Mouse (Mus musculus): Measurements from ENCODE around the gene Lbhd2. TPM values are rescaled to one million over a fixed set of nuclear protein-coding genes. Genes with fewer than 3 reads are reported as not detected.

The Lbhd2 gene
- polyA plus RNA-seq, 1 experiment from 2014 or later = 1.4 TPM

DNA sequence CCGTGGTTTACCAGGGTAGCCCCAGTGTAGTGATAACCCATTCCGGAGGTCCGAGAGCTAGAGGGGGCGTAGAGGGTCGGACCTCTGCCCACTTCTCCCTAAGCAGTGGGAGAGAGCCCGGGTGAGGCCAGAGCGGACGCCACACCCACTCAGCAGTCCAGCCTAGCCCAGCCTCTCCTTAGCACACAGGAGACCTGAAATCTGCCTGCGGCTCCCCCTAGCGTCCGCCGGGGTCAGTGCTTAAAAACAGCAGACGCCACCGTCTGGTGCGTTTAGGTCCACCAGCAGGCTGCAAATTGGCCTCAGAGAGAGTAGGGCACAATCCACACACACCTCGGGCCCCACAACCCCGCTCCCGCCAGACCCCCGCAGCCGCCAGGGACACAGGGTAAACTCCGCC lies 6.7 kb downstream of the Lbhd2 start:
- H3K4me2 ChIP-seq (ENCODE audit: low read depth, low read length) = peak overlapping the region; percentile 80
- H3K4me1 ChIP-seq (ENCODE audit: control insufficient read depth, insufficient read depth, low read length) = peaks cover 33% of the 10 kb centered on the region
- H3K27ac ChIP-seq (ENCODE audit: low read length) = peak overlapping the region; percentile 90
- peak overlapping the region; percentile 51 for H3K4me3 ChIP-seq (ENCODE audit: low read length)
- ATAC-seq (replicated peaks; ENCODE audit: extremely low read depth, insufficient read depth, low FRiP score) = peak; percentile 81
- no peaks in the 10 kb centered on the region for H3K9me3 ChIP-seq (replicated peaks; ENCODE audit: control insufficient read depth, low read length)
- WGBS = 2% methylated on average over 21 of the region's 21 CpGs
- H3K36me3 ChIP-seq (ENCODE audit: control insufficient read depth, insufficient read depth) = no peaks in the 10 kb centered on the region
- H3K9ac ChIP-seq (ENCODE audit: low read length) = peak overlapping the region; percentile 76
- peaks cover 3% of the 10 kb centered on the region; the same call in 1 of the 2 replicates for H3K27me3 ChIP-seq (ENCODE audit: control insufficient read depth, insufficient read depth, low read length)

DNA sequence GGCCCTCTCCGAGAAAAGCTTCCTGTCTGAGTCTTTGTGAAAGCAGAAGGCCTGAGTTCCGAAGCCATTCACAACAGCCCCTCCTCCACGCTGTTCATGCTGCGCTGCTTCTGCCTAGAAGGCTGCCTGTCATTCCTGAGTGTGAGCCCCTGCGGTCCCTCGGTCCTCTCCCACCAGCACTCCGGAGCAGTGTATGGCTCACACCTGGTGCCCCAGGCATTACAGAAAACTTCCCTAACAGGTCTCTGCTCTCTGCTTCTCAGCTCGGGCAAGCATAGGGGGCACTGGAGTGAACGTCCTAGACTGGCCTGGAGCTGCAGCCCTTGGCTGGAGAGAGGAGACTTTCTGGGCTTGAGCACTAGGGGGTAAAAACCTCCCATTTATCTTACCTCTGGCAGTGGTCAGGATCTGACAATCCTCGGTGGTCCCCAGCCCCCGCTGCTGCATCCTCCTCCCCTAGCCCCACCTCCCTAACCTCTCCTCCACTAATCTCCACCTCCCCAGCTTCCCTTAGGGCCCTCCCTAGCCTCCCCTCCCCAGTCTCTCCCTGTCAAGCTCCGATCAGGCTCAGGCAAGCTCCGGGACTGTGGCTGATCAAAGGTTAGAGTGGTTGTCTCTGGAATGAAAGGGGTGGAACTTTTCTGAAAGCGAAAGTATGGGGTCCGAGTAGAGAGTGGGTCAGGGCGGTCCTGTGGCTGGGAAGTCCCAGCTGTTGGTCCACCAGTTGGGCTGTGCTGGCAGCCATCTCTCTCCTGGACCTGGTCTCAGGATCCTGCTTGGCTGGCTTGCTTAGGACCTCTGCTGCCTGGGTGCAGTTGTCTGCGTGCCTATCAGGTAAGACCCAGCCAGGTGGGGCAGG lies 10.5 kb downstream of the Lbhd2 start, which contains the start of gene Exoc3l4:
TSS of gene Exoc3l4 (plus strand) at position 97 of the 859 bp plus-strand sequence.
- H3K36me3 ChIP-seq (ENCODE audit: control insufficient read depth, insufficient read depth) = no peaks in the 10 kb centered on the region
- peak within 1 kb of the TSS; percentile 82 for H3K4me2 ChIP-seq (ENCODE audit: low read depth, low read length)
- ATAC-seq (replicated peaks; ENCODE audit: extremely low read depth, insufficient read depth, low FRiP score) = peak; percentile 17; the same call in 1 of the 2 replicates
- 8% methylated on average over 17 of the region's 17 CpGs for WGBS
- H3K27ac ChIP-seq (ENCODE audit: low read length) = 0 out of 2 replicates have a peak within 1 kb of the TSS, but pooled peaks have one; percentile 35
- H3K27me3 ChIP-seq (ENCODE audit: control insufficient read depth, insufficient read depth, low read length) = peaks cover 3% of the 10 kb centered on the region
- H3K9ac ChIP-seq (ENCODE audit: low read length) = peak within 1 kb of the TSS; percentile 64
- H3K4me1 ChIP-seq (ENCODE audit: control insufficient read depth, insufficient read depth, low read length) = peaks cover 39% of the 10 kb centered on the region
- peak within 1 kb of the TSS; percentile 50 for H3K4me3 ChIP-seq (ENCODE audit: low read length)
- H3K9me3 ChIP-seq (replicated peaks; ENCODE audit: control insufficient read depth, low read length) = no peaks in the 10 kb centered on the region

DNA sequence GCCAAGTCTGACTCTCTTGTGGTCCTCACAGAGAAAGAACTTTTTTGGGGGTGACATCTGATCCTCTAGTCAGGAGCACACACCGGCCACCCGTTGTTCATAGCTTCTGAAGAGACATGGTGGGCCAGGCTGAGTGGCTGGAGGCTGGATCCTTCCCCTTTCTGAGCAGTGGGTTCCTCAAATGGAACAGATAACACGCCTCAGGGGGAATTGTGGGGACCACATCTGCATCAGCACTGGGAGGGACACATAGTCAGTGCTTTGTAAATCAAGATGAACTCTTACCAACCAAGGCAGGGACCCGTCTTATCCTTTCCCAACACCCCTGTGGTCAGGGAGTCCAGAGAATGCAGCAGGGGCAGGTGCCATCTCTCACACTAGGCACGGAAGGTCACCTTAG lies 13.3 kb downstream of the Lbhd2 start:
- Histone ChIP-seq H3K4me1 (ENCODE audit: control insufficient read depth, insufficient read depth, low read length) (peaks cover 29% of the 10 kb centered on the region), H3K9me3 (replicated peaks; ENCODE audit: control insufficient read depth, low read length) (no peaks in the 10 kb centered on the region), H3K4me2 (ENCODE audit: low read depth, low read length) (no peak overlapping the region), H3K9ac (ENCODE audit: low read length) (no peak overlapping the region), H3K27me3 (ENCODE audit: control insufficient read depth, insufficient read depth, low read length) (peaks cover 31% of the 10 kb centered on the region), H3K4me3 (ENCODE audit: low read length) (no peak overlapping the region), H3K27ac (ENCODE audit: low read length) (no peak overlapping the region), H3K36me3 (ENCODE audit: control insufficient read depth, insufficient read depth) (no peaks in the 10 kb centered on the region)
- WGBS = 77% methylated on average over 5 of the region's 5 CpGs
- ATAC-seq (replicated peaks; ENCODE audit: extremely low read depth, insufficient read depth, low FRiP score) = no peak

DNA sequence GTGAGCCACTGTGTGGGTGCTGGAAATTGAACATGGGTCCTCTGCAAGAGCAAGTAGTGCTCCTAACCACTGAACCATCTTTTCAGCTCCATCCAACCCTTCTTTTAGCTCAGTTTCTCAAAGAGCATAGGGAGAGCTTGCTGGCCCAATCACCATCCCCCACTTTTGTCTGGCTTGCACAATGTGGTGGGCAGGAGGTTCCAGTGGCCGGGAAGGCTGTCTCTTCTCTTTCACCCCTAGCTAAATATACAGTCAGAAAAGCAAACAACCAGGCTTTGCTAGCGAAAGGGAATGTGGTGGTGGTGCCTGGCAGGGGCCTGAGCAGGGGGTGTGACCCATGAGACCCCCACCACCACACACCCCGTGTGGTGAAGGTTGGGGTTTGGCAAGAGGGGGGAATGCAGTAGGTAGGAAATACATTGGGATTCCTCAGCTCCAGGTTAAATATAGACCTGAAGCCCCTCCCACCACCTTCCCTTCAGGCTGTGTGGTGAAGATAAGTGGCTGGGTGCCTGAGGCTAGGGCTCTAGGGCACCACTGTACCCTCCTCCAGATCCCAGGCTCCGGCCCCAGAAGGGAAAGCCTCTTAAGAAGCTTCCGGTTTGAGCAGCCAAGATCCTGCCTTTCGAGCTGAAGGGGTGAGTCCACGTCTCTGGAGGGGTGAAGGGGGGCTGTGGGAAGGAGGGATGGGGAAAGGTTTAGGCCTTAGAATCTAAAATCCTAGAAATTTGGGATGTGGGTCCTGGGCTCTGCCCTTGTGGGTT lies 14.5 kb downstream of the Lbhd2 start:
- H3K4me1 ChIP-seq (ENCODE audit: control insufficient read depth, insufficient read depth, low read length) = peaks cover 36% of the 10 kb centered on the region
- no peaks in the 10 kb centered on the region for H3K36me3 ChIP-seq (ENCODE audit: control insufficient read depth, insufficient read depth)
- 0 out of 2 replicates have a peak overlapping the region, but pooled peaks have one; percentile 7 for H3K4me3 ChIP-seq (ENCODE audit: low read length)
- 21% methylated on average over 7 of the region's 7 CpGs for WGBS
- H3K4me2 ChIP-seq (ENCODE audit: low read depth, low read length) = peak overlapping the region; percentile 28; the same call in 1 of the 2 replicates
- peak; percentile 41; the same call in 1 of the 2 replicates for ATAC-seq (replicated peaks; ENCODE audit: extremely low read depth, insufficient read depth, low FRiP score)
- 0 out of 2 replicates have a peak overlapping the region, but pooled peaks have one; percentile 34 for H3K27ac ChIP-seq (ENCODE audit: low read length)
- peak overlapping the region; percentile 24; the same call in 1 of the 2 replicates for H3K9ac ChIP-seq (ENCODE audit: low read length)
- H3K9me3 ChIP-seq (replicated peaks; ENCODE audit: control insufficient read depth, low read length) = no peaks in the 10 kb centered on the region
- H3K27me3 ChIP-seq (ENCODE audit: control insufficient read depth, insufficient read depth, low read length) = peaks cover 41% of the 10 kb centered on the region

DNA sequence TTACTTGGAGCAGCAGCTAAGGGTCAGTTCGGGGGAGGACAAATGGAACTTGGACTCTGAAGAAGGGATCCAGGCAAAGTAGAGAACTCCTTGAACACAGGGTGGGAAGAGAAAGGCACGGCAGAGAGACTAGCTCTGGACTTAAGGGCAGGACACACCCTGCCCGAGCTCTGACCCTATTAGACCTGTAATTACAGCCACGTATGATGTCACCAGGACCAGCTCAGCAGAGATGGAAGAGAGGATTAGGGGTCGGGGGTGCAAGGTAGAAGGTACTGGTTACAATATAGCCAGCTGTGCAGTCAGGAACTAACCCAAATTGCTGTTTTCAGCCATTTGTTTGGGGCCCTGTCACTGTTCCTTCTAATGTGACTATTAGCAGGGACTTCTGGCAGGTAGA lies 16.2 kb downstream of the Lbhd2 start:
- Histone ChIP-seq H3K27ac (ENCODE audit: low read length) (no peak overlapping the region), H3K9me3 (replicated peaks; ENCODE audit: control insufficient read depth, low read length) (no peaks in the 10 kb centered on the region), H3K4me2 (ENCODE audit: low read depth, low read length) (no peak overlapping the region), H3K9ac (ENCODE audit: low read length) (no peak overlapping the region), H3K27me3 (ENCODE audit: control insufficient read depth, insufficient read depth, low read length) (peaks cover 47% of the 10 kb centered on the region), H3K4me1 (ENCODE audit: control insufficient read depth, insufficient read depth, low read length) (peaks cover 24% of the 10 kb centered on the region), H3K36me3 (ENCODE audit: control insufficient read depth, insufficient read depth) (no peaks in the 10 kb centered on the region), H3K4me3 (ENCODE audit: low read length) (no peak overlapping the region)
- ATAC-seq (replicated peaks; ENCODE audit: extremely low read depth, insufficient read depth, low FRiP score) = no peak
- WGBS = 64% methylated on average over 5 of the region's 5 CpGs

DNA sequence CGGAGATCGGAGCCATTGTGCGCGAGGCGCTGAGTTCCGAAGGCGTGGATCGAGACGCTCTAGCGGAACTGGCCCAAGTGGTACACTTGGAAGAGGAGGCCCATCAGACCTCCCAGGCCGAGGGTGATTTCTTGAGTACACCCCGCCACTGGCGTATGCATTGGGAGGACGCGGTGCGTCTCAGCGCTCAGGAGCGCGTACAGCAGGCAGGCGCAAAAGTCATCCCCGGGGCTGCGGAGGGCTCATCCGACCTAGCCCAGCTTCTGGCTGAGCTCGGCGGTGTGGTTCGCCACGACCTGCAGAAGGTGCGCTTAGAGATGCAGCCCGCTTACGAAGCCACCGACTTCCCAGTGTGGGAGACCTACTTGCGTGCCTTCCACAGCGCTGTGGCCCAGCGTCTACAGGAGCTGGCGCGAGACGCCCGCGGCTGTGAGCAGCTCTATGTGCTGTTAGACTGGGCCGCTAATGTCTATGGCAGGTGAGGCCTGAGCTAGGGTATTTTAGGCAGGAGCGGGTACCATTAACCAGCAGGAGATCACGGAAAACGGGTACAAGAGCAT lies 17.0 kb downstream of the Lbhd2 start:
- no peak overlapping the region for H3K27ac ChIP-seq (ENCODE audit: low read length)
- peaks cover 28% of the 10 kb centered on the region for H3K4me1 ChIP-seq (ENCODE audit: control insufficient read depth, insufficient read depth, low read length)
- peak overlapping the region; percentile 35 for H3K4me3 ChIP-seq (ENCODE audit: low read length)
- peak overlapping the region; percentile 53 for H3K4me2 ChIP-seq (ENCODE audit: low read depth, low read length)
- no peak for ATAC-seq (replicated peaks; ENCODE audit: extremely low read depth, insufficient read depth, low FRiP score)
- H3K27me3 ChIP-seq (ENCODE audit: control insufficient read depth, insufficient read depth, low read length) = peaks cover 55% of the 10 kb centered on the region
- H3K9ac ChIP-seq (ENCODE audit: low read length) = peak overlapping the region; percentile 22; the same call in 1 of the 2 replicates
- no peaks in the 10 kb centered on the region for H3K36me3 ChIP-seq (ENCODE audit: control insufficient read depth, insufficient read depth)
- no peaks in the 10 kb centered on the region for H3K9me3 ChIP-seq (replicated peaks; ENCODE audit: control insufficient read depth, low read length)
- WGBS = 15% methylated on average over 43 of the region's 43 CpGs

DNA sequence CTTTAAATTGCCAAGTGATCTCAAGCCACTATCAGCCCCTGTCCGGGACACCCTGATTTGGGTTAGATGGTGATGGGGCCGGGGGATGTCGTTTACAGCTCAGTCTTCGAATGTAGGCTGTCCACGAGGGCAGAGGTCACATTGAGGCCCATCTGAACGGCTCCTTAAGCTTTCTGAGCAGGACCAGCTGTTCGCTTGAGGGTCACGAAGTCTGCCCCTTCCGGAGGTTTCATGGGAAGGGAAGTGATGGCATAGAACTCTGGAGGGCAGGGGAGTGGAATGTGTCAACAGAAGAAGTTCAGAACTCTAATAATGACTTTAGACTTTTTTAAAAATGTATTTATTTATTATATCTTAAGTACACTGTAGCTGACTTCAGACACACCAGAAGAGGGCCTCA lies 17.9 kb downstream of the Lbhd2 start:
- ATAC-seq (replicated peaks; ENCODE audit: extremely low read depth, insufficient read depth, low FRiP score) = no peak
- no peak overlapping the region for H3K27ac ChIP-seq (ENCODE audit: low read length)
- H3K9me3 ChIP-seq (replicated peaks; ENCODE audit: control insufficient read depth, low read length) = no peaks in the 10 kb centered on the region
- WGBS = 39% methylated on average over 9 of the region's 9 CpGs
- no peak overlapping the region for H3K4me3 ChIP-seq (ENCODE audit: low read length)
- H3K9ac ChIP-seq (ENCODE audit: low read length) = no peak overlapping the region
- H3K4me1 ChIP-seq (ENCODE audit: control insufficient read depth, insufficient read depth, low read length) = peaks cover 34% of the 10 kb centered on the region
- H3K4me2 ChIP-seq (ENCODE audit: low read depth, low read length) = no peak overlapping the region
- no peaks in the 10 kb centered on the region for H3K36me3 ChIP-seq (ENCODE audit: control insufficient read depth, insufficient read depth)
- H3K27me3 ChIP-seq (ENCODE audit: control insufficient read depth, insufficient read depth, low read length) = peaks cover 60% of the 10 kb centered on the region

DNA sequence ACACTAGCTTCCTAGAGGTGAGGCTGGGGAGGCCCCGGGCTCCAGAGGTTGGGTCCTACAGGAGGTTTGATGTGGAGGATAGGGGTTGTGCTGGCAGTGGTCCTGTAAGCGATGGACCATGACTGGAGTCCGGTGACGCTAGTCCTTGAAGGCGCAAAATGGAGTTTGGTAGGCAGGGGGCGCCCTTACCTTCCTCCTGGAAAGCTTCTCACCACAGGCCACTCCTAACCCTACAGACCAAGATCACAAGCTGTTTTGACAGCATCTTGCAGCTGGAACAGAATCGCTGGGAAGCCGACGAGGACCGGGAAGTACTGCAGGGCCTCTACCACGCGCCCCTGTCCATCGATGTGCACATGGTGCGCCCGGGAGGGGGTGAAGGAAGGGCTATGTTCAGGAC lies 18.6 kb downstream of the Lbhd2 start:
- H3K27me3 ChIP-seq (ENCODE audit: control insufficient read depth, insufficient read depth, low read length) = peaks cover 62% of the 10 kb centered on the region
- no peak overlapping the region for H3K4me3 ChIP-seq (ENCODE audit: low read length)
- H3K4me2 ChIP-seq (ENCODE audit: low read depth, low read length) = no peak overlapping the region
- H3K27ac ChIP-seq (ENCODE audit: low read length) = no peak overlapping the region
- peaks cover 39% of the 10 kb centered on the region for H3K4me1 ChIP-seq (ENCODE audit: control insufficient read depth, insufficient read depth, low read length)
- no peaks in the 10 kb centered on the region for H3K9me3 ChIP-seq (replicated peaks; ENCODE audit: control insufficient read depth, low read length)
- no peak overlapping the region for H3K9ac ChIP-seq (ENCODE audit: low read length)
- H3K36me3 ChIP-seq (ENCODE audit: control insufficient read depth, insufficient read depth) = no peaks in the 10 kb centered on the region
- ATAC-seq (replicated peaks; ENCODE audit: extremely low read depth, insufficient read depth, low FRiP score) = 0 out of 2 replicates have a peak, but pooled peaks have one; percentile 5
- 4% methylated on average over 15 of the region's 15 CpGs for WGBS

Data from heart, embryonic 16.5 days (tissue).